Mouse (Mus musculus) right cerebral cortex, postnatal 25 days (tissue): Measurements from ENCODE around the gene Igf2bp1.

Experiments used
- DNase-seq: peaks from one replicate; pipeline ENCODE4 v3.0.0; 2022

Gene Igf2bp1

DNA sequence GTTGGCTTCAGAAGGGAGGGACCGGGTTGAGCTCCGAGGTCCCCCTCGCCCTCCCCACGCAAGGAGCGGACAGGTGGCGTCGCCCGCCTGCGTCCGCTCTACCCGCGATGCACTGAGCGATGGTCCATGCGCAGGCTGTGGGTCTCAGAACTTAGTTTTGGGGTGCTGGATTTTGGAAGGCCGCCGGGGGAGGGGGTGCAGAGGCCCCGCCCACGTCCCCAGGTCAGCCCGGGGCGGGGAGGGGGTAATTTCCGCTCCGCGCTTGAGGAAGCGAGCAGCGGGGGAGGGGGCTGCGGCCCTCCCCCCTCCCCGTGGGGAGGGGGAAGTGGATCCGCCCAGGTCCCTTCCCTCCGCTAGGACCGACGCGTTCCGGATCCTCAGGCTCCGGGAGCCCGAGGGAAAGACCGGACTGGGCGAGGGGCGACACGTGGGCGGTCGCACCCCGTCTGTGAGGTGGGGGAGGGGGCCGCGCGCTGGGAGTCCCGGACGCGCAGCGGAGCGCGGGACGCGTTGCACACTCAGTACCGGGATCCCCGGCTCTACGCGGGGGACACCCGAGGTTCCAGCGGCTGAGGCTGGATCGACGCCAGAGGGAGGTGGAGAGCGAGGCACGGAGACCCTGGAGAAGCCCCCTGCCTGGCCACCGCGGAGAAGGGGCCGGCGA, 1.2 kb upstream of the Igf2bp1 start:
- peak; percentile 17 for DNase-seq

DNA sequence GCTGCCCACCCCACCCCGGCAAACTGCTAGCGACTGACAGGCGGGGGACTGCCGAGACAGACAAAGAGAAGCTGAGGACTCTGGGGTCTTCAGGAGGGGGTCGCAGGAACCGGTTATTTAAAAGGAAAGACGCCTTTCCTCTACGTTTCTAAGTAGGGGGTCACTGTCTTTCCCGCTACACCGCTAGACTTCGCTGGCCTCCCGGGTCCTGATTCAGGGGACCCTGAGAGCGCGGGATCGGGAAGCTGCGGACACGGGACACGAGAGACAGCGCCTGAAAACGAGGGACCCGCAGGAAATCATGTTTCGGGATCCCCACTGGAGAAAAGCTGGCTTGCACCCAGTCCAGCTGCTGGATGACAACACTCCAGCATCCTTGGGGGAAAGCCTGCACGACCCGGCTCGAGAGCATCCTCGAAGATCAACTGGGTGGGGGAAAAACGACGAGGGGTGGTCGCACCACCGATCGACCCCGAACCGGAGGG, 669 bp upstream of the Igf2bp1 start:
- DNase-seq = no peak

DNA sequence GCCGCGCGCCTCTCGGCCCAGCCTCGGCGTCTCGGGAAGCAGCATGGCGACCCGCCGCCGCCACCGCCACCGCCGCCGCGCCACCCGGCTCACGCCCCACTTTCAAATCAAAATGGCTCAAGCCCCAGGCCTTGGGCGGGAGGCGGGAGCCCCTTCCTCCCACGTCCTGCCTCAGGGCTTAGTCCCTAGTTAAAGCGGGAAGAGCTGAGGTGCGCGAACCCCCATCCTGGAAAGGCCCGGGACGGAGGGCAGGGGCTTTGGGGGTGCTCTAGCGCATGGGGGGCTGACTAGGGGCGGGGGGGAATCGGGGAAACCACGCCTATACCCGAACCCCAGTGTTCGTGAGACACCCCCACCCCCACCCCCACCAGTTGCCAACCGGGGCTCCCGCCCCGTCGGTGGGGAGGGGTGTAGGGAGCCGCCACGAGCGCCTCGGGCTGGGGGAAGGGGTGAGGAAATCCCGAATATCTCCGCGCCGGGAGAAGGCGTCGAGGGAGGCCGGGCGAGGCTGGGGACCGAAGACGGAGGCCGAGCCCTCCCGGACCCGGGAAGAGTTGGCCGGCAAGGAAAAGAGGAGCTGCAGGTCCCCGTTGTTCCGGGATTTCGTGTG, 842 bp downstream of the Igf2bp1 start:
- no peak for DNase-seq

DNA sequence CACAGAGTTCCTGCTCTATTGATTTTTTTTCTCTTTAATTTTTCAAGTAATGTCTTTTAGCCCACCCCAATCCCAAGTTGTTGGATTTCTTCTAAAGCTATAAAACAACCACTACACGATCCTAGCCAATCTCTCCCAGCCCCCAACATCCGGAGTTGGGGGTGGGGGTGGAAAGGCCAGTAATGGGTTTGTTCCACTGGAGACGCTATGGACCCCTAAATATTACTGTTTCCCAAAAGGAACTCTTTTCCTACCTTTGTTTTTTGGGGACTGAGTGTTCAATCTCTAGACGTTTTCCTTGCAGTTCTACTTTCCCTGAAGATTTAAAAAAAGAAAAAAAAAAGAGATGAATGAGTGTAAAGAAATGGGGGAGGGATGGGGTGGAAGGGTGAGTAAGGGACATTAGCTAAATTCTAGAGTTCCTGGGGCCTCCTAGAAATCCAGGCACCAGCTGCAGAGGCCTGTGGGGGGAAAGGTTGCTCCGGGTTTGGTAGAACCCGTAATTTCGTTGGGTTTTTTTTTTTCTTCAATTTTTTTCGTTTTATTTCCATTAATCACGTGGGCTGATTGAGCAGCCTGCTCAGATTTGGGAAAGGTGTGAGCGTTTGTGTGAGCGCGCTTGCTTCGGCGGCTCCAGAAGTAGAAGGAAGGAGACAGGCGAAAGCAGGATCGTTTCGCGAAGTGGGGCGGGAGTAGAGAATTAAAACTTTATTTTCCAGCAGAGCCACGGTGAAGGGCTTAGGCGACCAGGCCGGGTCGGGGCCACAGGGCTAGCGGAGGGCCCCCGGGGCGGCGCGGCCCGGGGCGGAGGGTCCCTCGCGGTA, 1.6 kb downstream of the Igf2bp1 start:
- no peak for DNase-seq

DNA sequence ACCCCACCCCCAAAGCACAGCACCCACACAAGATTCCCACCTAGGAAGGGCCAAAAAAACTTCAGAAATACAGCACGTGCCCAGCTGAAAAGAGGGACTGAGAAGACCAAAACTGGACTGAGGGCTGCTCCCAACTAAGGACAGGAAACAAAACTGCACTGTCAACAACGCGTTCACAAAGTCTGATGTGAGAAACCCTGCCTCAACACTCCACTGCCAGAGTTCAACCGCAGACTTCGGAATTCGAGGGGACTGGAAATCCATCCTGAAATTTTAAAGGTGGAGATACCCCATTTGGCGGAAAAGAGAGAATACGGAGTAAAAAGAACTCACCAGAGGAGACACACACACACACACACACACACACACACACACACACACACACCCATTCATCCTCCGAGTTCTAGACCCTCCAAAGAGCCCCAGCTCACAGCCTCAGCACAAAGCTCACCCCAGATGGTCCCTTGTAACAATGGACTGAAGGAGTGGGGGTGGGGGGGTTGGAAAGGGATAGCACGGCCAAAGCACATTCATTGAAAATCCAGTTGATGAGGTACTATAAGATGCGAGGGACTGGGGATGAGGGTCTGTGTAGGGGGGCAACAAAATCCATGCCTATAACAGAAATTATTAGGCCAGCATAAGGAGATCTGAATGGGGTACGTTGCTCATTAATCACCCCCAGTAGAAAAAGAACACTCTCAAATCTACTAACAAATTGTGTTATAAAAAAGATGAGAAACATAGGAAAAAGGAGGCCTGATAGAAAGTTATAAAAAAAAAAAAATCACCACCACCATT, 2.4 kb downstream of the Igf2bp1 start:
- no peak for DNase-seq

DNA sequence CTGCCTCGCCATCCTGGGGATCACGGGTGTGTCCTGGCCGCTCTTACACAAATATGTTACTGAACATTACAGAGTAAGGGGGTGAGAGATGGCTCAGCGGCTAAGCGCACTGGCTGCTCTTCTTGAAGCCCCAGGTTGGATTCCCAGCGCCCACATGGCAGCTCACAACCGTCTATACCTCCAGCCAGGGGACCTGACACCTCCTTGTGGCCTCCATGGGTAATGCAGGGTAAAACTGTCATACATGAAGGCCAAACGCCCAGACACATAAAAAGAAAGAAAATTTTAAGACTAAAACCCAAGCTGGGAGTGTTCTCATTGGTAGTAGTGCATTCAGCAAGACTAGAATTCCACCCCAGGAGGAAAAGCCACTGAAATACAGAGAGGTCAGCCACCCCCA, 11.6 kb downstream of the Igf2bp1 start:
- DNase-seq = no peak

DNA sequence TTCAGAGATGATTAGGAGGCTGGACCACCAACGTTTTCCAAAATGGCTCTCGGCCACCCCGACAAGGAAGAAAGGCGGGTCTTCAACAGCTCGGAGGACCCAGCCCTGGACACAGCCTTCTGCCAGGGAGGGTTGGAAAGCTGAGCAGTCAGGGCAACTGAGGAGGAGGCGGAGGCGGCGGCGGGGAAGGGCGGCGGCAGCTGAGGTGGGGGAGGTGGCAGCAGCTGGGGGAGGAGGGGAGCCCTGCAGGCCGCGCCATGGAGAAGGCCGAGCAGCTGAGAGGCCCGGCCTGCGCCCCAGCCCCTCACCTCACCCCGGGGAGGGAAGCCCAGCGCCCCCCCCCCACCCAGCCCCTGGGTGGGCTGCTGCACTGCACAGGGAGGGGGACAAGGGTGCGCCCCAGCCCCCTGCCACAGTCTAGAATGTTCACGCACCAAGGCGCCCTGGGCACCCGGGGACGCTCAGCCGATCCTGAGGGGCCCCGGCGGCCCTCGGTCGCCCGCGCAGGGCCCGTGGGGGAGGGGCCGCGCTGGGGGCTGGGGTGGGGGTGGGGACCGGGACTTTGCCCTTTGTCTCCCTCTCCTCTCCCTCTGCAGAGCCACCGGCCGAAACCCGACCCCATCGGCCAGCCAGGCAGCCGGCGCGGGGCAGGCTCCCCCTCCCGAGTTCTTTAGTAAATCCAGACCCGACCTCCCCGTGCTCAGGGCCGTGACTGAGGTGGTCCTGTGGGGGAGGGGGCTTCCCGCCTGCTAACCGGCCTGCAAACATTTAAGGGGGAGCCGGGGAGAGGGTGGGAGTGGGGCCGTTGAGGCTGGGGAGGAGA, 14.6 kb downstream of the Igf2bp1 start:
- peak; percentile 10 for DNase-seq

DNA sequence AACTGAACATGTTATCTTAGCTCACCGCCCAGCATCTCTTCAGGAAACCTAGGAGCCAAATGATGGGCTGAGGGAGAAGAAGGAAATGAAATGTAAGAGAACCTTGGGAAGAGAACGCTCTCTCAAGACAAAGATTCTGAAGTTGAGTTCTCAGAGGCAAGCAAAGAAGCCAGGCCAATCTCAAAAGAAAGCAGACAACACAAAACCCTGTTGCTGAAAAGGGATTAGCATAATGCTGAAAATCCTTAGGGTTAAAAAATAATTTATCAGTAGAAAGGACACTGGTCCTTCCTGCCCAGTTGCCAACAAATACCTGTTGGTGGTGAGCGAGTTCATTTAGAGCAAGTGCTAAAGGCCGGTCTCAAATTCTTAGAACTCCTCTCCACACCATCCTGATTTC, 15.3 kb downstream of the Igf2bp1 start:
- DNase-seq = no peak

DNA sequence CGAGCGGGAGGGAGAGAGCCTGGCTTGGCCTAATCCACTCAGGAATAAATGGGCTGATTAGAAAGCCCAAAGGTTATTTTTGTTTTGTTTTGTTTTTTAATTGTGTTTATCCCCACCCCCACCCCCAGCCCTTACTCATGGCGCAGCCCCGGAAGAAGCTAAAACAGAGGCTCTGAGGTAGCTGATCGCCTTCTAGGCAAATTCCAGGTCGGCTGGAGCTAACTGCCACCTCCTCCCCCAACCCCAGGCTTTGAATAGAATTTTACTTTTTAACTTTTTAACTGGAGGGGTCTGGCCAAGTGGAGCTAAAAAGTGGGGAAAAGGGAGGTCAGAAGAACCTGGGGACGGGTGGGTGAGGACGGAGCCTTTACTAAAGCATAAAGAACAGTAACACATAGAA, 15.9 kb downstream of the Igf2bp1 start:
- no peak for DNase-seq

DNA sequence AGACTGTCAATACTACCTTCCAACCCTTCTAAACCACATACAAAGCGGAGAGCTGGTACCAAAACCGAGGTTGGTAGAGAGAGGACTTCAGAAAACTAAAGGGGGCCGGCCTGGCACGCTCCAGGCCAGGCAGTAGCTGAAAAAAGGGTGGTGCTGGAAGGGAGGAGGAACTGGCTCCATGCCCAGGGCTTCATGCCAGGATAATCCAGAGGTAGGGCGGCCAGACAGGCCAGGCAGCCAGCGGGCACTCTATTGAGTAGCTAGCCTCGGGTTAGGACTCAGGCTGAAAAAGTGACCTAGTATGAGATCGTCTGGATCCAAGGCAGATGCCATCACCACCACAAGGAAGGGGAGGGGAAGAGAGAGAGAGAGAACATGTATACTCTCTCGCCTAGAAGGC, 17.2 kb downstream of the Igf2bp1 start:
- no peak for DNase-seq

DNA sequence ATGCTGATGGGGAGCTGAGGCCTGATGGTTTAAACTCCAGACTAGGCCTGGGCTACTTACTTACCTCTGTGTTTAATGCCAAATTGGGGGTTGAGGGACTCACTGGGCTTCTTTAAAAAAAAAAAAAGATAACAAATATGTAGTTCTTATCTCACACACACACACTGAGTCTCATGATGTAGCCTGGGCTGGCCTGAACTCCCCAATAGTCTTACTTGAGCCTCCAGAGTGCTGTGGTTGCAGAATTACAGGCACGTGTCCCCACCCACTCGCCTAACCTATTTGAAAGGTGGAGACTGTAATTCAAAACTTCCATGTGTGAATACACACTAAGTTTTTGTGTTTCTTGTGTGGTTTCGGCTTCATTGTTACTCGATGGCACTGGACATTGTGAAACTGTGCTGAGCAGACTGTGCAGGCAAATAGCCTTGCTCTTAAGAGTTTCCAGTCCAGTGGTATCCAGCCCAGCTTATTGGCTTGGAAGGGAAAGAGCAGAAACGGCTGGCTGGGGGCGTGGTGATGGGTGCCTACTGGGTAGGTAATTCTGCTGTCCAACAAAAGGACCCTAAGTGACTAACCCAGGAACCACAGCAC, 17.8 kb downstream of the Igf2bp1 start:
- no peak for DNase-seq

DNA sequence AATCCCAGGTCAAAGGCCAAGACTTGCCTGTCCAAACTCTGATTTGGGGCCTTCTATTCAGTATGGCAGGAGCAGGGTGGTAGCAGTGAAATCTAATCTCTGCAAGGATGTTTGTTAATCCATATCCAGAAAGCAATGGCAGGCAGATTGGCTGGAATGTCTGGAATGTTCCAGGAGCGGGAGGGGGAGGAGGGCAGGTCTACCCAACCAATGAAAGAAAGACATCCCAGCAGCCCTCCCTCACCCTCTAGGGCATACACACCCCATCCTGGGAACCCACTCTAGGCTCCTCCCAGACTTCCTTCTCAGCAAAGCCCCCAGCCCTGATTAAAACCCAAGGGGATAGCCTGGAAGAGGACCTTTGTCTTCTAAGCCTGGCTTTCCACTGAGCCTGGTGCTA, 23.3 kb downstream of the Igf2bp1 start:
- no peak for DNase-seq

DNA sequence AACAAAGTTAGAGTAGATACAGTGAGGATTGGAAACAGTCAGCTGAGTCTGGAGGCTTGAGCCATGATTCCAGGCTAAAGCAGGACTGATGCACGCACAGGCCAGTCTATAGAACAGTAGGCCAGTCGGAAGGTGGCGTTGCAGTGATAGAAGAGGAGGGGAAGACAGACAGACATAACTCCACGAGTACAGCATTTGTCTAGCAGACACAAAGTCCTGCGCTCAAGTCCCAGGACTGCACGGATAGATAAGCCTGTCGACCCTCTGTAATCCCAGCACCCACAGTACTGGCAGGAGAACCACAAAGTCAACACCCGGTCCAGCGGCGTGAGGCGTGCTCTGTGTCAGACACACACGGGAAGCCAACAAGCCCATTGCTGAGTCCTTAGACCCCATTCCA, 23.9 kb downstream of the Igf2bp1 start:
- DNase-seq = no peak

DNA sequence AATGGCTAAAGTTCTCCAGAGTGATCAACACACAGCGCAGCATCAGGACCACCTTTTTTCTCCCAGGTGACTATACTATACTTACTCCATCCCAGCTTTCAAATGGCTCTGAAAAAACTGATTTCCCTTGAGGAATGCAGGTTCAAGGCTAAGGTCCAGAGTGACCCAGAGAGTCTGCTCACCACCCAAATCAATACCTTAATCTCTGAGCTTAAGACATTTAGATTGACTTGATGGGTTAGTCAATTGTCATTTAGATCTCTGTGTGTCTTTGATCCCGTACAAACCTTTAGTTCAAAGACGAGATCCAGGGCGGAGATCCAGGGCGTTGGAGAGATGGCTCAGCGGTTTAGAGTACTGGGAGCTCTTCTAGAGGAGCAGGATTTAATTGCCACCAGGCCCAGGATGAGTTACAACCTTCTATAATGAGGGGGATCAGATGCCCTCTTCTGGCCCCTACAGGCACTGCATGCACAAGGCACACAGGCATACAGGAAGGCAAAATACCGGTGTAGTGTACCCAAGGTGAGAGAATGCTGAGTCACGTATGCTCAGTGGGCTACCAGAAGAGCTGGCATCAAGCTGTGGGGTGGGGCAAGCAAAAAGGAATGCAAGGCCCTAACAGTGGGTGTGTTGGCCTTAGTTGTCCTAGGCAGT, 24.9 kb downstream of the Igf2bp1 start:
- no peak for DNase-seq

DNA sequence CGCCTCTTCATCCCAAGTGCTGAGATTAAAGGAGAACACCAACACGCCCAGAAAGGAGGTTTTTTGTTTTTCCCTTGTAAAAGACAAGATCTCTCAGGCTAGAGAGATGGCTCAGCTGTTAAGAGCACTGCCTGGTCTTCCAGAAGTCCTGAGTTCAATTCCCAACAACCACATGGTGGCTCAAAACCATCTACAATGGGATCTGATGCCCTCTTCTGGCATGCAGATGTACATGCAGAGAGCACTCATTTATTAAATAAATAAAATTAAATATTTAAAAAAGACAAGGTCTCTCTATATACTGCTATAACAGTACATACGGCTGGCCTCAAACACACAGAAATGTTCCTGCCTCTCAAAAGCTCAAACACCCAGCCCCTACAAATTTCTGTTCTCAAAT, 27.3 kb downstream of the Igf2bp1 start:
- no peak for DNase-seq

DNA sequence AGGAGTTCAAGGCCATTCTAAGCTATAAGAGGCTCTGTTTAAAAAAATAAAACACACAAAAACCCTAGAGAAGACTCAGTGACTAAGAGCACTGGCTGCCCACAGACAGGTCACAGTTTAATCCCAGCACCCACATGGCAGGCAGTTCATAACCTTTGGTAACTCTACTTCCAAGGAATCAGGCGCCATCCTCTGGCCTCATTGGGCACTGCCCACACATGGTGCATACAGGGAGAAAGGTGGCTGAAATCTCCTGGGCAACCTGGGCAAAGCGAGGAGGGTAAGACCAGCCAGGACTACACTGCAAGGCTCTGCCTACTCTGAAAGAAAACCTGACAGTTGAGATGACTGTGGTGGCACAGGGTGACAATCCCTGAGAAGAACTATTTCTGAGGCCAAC, 29.4 kb downstream of the Igf2bp1 start:
- DNase-seq = no peak

DNA sequence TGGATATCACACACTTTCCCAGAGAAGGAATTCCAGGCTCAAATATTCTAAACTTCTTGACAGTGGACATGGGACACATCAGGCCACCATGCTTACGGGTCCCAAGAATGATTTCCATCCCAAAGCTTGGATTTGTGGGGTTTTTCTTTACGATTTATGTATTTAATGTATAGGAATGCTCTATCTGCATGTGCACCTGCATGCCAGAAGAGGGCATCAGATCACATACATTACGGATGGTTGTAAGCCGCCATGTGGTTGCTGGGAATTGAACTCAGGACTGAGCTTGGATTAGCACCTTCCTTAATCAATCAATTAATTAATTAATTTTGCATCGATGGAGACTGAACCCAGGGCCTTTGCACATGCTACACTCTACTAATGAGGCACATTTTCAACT, 30.0 kb downstream of the Igf2bp1 start:
- no peak for DNase-seq

DNA sequence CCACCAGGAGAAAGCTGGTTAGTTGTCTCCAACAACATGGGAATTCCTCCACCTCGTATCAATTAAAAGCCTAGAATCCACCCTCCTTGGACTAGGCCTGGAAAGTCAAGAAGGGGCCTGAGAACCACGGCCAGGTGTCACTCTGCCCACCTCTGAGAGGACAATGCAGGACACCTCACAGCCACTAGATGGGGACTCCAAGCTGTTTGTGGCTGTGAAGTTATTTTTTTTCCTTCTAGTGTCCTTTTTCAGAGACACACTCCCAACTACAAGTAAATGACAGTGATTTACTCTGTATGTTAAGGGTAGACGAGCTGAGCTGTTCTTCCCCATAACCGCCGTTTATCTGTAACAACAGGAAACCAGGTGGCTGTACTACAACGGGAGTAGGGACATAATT, 32.6 kb downstream of the Igf2bp1 start:
- DNase-seq = no peak

DNA sequence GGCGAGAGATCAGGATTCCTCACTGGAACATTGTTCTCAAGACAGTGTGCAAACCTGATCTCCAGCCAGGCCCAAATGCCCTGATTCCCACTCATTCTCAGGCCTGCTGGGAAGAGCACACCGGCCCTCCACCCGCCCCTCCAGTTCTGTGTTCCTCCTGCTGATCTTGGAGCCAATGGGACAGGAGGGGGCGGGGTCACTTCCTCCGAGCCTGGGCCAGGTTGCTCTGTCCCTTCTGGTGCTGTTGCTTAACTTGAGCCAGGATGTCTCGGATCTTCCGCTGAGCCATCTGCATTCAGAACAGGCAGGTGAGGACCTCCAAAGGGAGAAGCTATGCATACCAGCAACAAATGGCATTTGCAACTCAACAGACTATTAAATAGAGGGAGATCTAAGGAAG, 42.4 kb downstream of the Igf2bp1 start:
- no peak for DNase-seq

DNA sequence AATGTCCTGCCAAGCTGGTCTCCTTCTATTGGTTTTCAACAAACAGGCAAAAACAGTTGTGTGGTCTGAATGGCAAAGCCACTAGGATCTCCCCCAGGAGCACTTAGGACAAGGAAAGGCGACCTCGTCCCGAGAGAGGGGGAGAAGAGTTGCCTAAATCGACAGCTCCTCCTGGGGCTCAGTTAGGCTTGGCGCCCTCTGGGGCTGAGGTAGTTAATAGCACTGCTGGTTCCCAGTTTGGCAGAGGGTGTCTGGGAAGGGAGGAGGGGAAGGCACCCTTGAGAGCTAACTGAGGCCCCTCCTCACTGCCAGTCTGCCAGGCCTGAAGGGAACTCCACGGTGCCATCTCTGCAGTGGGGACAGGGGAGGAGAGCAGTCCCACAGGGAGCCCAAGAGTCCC, 46.6 kb downstream of the Igf2bp1 start:
- DNase-seq = no peak

DNA sequence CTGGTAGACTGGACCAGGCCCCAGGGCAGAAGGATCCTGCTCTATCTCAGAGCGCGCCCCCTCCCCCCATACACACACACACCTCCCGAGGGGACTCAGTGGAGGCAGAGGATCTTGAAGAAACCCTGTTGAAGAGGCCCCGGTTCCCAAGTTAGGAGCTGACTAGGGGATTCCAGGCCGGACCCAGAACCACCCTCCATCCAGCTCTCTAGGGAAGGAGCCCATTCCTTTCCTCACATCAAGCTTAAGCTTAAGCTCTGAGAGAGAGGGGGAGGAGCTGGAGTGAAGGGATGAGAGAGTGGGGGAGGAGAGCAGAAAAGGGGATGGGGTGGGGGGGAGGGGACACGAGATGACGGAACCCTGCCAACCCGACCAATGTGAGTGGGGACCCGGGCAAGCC, 47.5 kb downstream of the Igf2bp1 start:
- no peak for DNase-seq
